Mouse (Mus musculus): ENCODE measurements at regions not wholly inside any gene's neighbourhood (a gene's known extent, or its start where the extent isn't known, plus 50 kb on each side); places are given as distances from the start of the nearest gene placed in this dataset.

GRCm38 (mm10) chr1:190526046-190526445 is 355.5 kb upstream of the Prox1 start:
- no peak overlapping the region for H3K4me2 ChIP-seq (ENCODE audit: low read length)
- H3K27ac ChIP-seq (replicated peaks in 1 of 2; ENCODE audit: control insufficient read depth in 1 of 2, insufficient read depth in 1 of 2, low read depth in 2 of 2, low read length in 2 of 2): no peak overlapping the region
- no peaks in the 10 kb centered on the region; the same call in 1 of the 2 replicates for H3K27me3 ChIP-seq (ENCODE audit: control insufficient read depth, insufficient read depth, low read length)
- H3K36me3 ChIP-seq (ENCODE audit: control insufficient read depth, insufficient read depth, low read length): no peaks in the 10 kb centered on the region
- WGBS: 49% methylated on average over 6 of the region's 6 CpGs
- peaks cover 11 to 14% of the 10 kb centered on the region in 2 experiments for H3K4me1 ChIP-seq (ENCODE audit: control insufficient read depth in 2 of 2, insufficient read depth in 2 of 2, low read length in 2 of 2)
- no peak overlapping the region for H3K4me3 ChIP-seq (ENCODE audit: control insufficient read depth in 1 of 2, insufficient read depth in 1 of 2, low read depth in 1 of 2, low read length in 2 of 2)
- ATAC-seq (ENCODE audit: insufficient number of reproducible peaks, insufficient read depth, low FRiP score, low read depth): no peak
- H3K9ac ChIP-seq (ENCODE audit: low read length): no peak overlapping the region
- no peaks in the 10 kb centered on the region for H3K9me3 ChIP-seq (ENCODE audit: control insufficient read depth, low read length)

- no peak overlapping the region for H3K27ac ChIP-seq (replicated peaks in 1 of 2; ENCODE audit: control insufficient read depth in 1 of 2, insufficient read depth in 1 of 2, low read depth in 2 of 2, low read length in 2 of 2)
- no peak overlapping the region for H3K4me2 ChIP-seq (ENCODE audit: low read length)
- 78% methylated on average over 8 of the region's 8 CpGs for WGBS
- peaks cover 3% of the 10 kb centered on the region; the same call in 1 of the 2 replicates for H3K27me3 ChIP-seq (ENCODE audit: control insufficient read depth, insufficient read depth, low read length)
- no peak for ATAC-seq (ENCODE audit: insufficient number of reproducible peaks, insufficient read depth, low FRiP score, low read depth)
- no peak overlapping the region for H3K9ac ChIP-seq (ENCODE audit: low read length)
- no peaks in the 10 kb centered on the region for H3K36me3 ChIP-seq (ENCODE audit: control insufficient read depth, insufficient read depth, low read length)
- H3K4me1 ChIP-seq (ENCODE audit: control insufficient read depth in 2 of 2, insufficient read depth in 2 of 2, low read length in 2 of 2): peaks cover 7 to 8% of the 10 kb centered on the region in 2 experiments; a peak in 3 of 4 replicates
- H3K4me3 ChIP-seq (ENCODE audit: control insufficient read depth in 1 of 2, insufficient read depth in 1 of 2, low read depth in 1 of 2, low read length in 2 of 2): no peak overlapping the region
- H3K9me3 ChIP-seq (ENCODE audit: control insufficient read depth, low read length): no peaks in the 10 kb centered on the region
These were observed 329.6 kb upstream of the Prox1 start for GRCm38 (mm10) chr1:190500106-190500505.

GRCm38 (mm10) chr1:190497474-190497873 is 327.0 kb upstream of the Prox1 start:
- H3K27me3 ChIP-seq (ENCODE audit: control insufficient read depth, insufficient read depth, low read length): peaks cover 3% of the 10 kb centered on the region; the same call in 1 of the 2 replicates
- H3K36me3 ChIP-seq (ENCODE audit: control insufficient read depth, insufficient read depth, low read length): no peaks in the 10 kb centered on the region
- WGBS: 84% methylated on average over 4 of the region's 4 CpGs
- ATAC-seq (ENCODE audit: insufficient number of reproducible peaks, insufficient read depth, low FRiP score, low read depth): no peak
- H3K4me3 ChIP-seq (ENCODE audit: control insufficient read depth in 1 of 2, insufficient read depth in 1 of 2, low read depth in 1 of 2, low read length in 2 of 2): no peak overlapping the region
- no peak overlapping the region for H3K27ac ChIP-seq (replicated peaks in 1 of 2; ENCODE audit: control insufficient read depth in 1 of 2, insufficient read depth in 1 of 2, low read depth in 2 of 2, low read length in 2 of 2)
- H3K9ac ChIP-seq (ENCODE audit: low read length): no peak overlapping the region
- no peaks in the 10 kb centered on the region for H3K9me3 ChIP-seq (ENCODE audit: control insufficient read depth, low read length)
- no peak overlapping the region for H3K4me2 ChIP-seq (ENCODE audit: low read length)
- H3K4me1 ChIP-seq (ENCODE audit: control insufficient read depth in 2 of 2, insufficient read depth in 2 of 2, low read length in 2 of 2): peaks cover 7 to 8% of the 10 kb centered on the region in 2 experiments; a peak in 3 of 4 replicates

GRCm38 (mm10) chr1:190495741-190496520 is 325.4 kb upstream of the Prox1 start:
- WGBS: 34% methylated on average over 10 of the region's 10 CpGs

GRCm38 (mm10) chr1:190486551-190487104 is 316.1 kb upstream of the Prox1 start:
- H3K27ac ChIP-seq (replicated peaks in 1 of 2; ENCODE audit: control insufficient read depth in 1 of 2, insufficient read depth in 1 of 2, low read depth in 2 of 2, low read length in 2 of 2): peak overlapping the region; percentile 72 to 73
- no peak for ATAC-seq (ENCODE audit: insufficient number of reproducible peaks, insufficient read depth, low FRiP score, low read depth)
- H3K4me2 ChIP-seq (ENCODE audit: low read length): no peak overlapping the region
- 54% methylated on average over 7 of the region's 7 CpGs for WGBS
- peaks cover 15 to 20% of the 10 kb centered on the region in 2 experiments for H3K4me1 ChIP-seq (ENCODE audit: control insufficient read depth in 2 of 2, insufficient read depth in 2 of 2, low read length in 2 of 2)
- H3K27me3 ChIP-seq (ENCODE audit: control insufficient read depth, insufficient read depth, low read length): no peaks in the 10 kb centered on the region
- H3K4me3 ChIP-seq (ENCODE audit: control insufficient read depth in 1 of 2, insufficient read depth in 1 of 2, low read depth in 1 of 2, low read length in 2 of 2): no peak overlapping the region
- no peaks in the 10 kb centered on the region for H3K36me3 ChIP-seq (ENCODE audit: control insufficient read depth, insufficient read depth, low read length)
- no peak overlapping the region for H3K9ac ChIP-seq (ENCODE audit: low read length)
- 0 out of 2 replicates have a peak, but pooled peaks cover 5% of the 10 kb centered on the region for H3K9me3 ChIP-seq (ENCODE audit: control insufficient read depth, low read length)

More at GRCm38 (mm10) chr1:190495741-190496520, 325.4 kb upstream of the Prox1 start:
- H3K27ac ChIP-seq (replicated peaks in 1 of 2; ENCODE audit: control insufficient read depth in 1 of 2, insufficient read depth in 1 of 2, low read depth in 2 of 2, low read length in 2 of 2): no peak overlapping the region
- peaks cover 7 to 8% of the 10 kb centered on the region in 2 experiments; a peak in 3 of 4 replicates for H3K4me1 ChIP-seq (ENCODE audit: control insufficient read depth in 2 of 2, insufficient read depth in 2 of 2, low read length in 2 of 2)
- no peak overlapping the region for H3K4me3 ChIP-seq (ENCODE audit: control insufficient read depth in 1 of 2, insufficient read depth in 1 of 2, low read depth in 1 of 2, low read length in 2 of 2)
- H3K36me3 ChIP-seq (ENCODE audit: control insufficient read depth, insufficient read depth, low read length): no peaks in the 10 kb centered on the region
- no peak; the same call in 1 of the 2 replicates for ATAC-seq (ENCODE audit: insufficient number of reproducible peaks, insufficient read depth, low FRiP score, low read depth)
- no peak overlapping the region for H3K9ac ChIP-seq (ENCODE audit: low read length)
- no peaks in the 10 kb centered on the region for H3K9me3 ChIP-seq (ENCODE audit: control insufficient read depth, low read length)
- H3K4me2 ChIP-seq (ENCODE audit: low read length): no peak overlapping the region
- peaks cover 3% of the 10 kb centered on the region; the same call in 1 of the 2 replicates for H3K27me3 ChIP-seq (ENCODE audit: control insufficient read depth, insufficient read depth, low read length)

- WGBS: 80% methylated on average over 13 of the region's 13 CpGs
- no peak for ATAC-seq (ENCODE audit: insufficient number of reproducible peaks, insufficient read depth, low FRiP score, low read depth)
- Histone ChIP-seq H3K4me1 (ENCODE audit: control insufficient read depth in 2 of 2, insufficient read depth in 2 of 2, low read length in 2 of 2) (peaks cover 12 to 14% of the 10 kb centered on the region in 2 experiments), H3K4me3 (ENCODE audit: control insufficient read depth in 1 of 2, insufficient read depth in 1 of 2, low read depth in 1 of 2, low read length in 2 of 2) (no peak overlapping the region), H3K36me3 (ENCODE audit: control insufficient read depth, insufficient read depth, low read length) (no peaks in the 10 kb centered on the region), H3K9ac (ENCODE audit: low read length) (no peak overlapping the region), H3K9me3 (ENCODE audit: control insufficient read depth, low read length) (peaks cover 13% of the 10 kb centered on the region), H3K27ac (replicated peaks in 1 of 2; ENCODE audit: control insufficient read depth in 1 of 2, insufficient read depth in 1 of 2, low read depth in 2 of 2, low read length in 2 of 2) (no peak overlapping the region), H3K27me3 (ENCODE audit: control insufficient read depth, insufficient read depth, low read length) (no peaks in the 10 kb centered on the region), H3K4me2 (ENCODE audit: low read length) (no peak overlapping the region)
These were observed 312.9 kb upstream of the Prox1 start for GRCm38 (mm10) chr1:190483366-190483765.

GRCm38 (mm10) chr1:190481071-190481470 is 310.6 kb upstream of the Prox1 start:
- no peaks in the 10 kb centered on the region for H3K36me3 ChIP-seq (ENCODE audit: control insufficient read depth, insufficient read depth, low read length)
- WGBS: 64% methylated on average over 11 of the region's 11 CpGs
- peaks cover 13% of the 10 kb centered on the region for H3K9me3 ChIP-seq (ENCODE audit: control insufficient read depth, low read length)
- H3K27ac ChIP-seq (replicated peaks in 1 of 2; ENCODE audit: control insufficient read depth in 1 of 2, insufficient read depth in 1 of 2, low read depth in 2 of 2, low read length in 2 of 2): no peak overlapping the region
- H3K27me3 ChIP-seq (ENCODE audit: control insufficient read depth, insufficient read depth, low read length): no peaks in the 10 kb centered on the region
- no peak overlapping the region for H3K9ac ChIP-seq (ENCODE audit: low read length)
- H3K4me1 ChIP-seq (ENCODE audit: control insufficient read depth in 2 of 2, insufficient read depth in 2 of 2, low read length in 2 of 2): peaks cover 0 to under 1% of the 10 kb centered on the region in 2 experiments; a peak in 1 of 4 replicates
- H3K4me3 ChIP-seq (ENCODE audit: control insufficient read depth in 1 of 2, insufficient read depth in 1 of 2, low read depth in 1 of 2, low read length in 2 of 2): no peak overlapping the region
- no peak for ATAC-seq (ENCODE audit: insufficient number of reproducible peaks, insufficient read depth, low FRiP score, low read depth)
- H3K4me2 ChIP-seq (ENCODE audit: low read length): no peak overlapping the region

Measured in heart, embryonic 14.5 days (tissue).